9 mouse cellular contexts compared by ENCODE assay signal in genomic region chr7:16841078-16841477, GRCm38 (mm10). TPM values are rescaled to one million over a fixed set of nuclear protein-coding genes. Genes with fewer than 3 reads are reported as not detected.
DNase-seq lines count a peak whose midpoint lies in the region; ATAC-seq and TF ChIP-seq lines count a peak whose summit lies in the region.
"Had no signal": no experiment of that assay in that cellular context is flagged by ENCODE, and none has a peak within 500 bp of the region (broad histone marks: within the 10 kb centered on the region; RNA-seq: fewer than 3 reads in every experiment).

No protein-coding gene starts in this region.

- no peaks in the 10 kb centered on the region for H3K27me3 ChIP-seq in heart, embryonic 15.5 days
- no peaks in the 10 kb centered on the region for H3K27me3 ChIP-seq in lung, postnatal 0 days (replicated peaks; ENCODE audit: insufficient read depth, low read length)
- H3K27me3 ChIP-seq in intestine, embryonic 16.5 days (replicated peaks; ENCODE audit: control insufficient read depth, insufficient read depth, low read length), result no peaks in the 10 kb centered on the region
- no peaks in the 10 kb centered on the region for H3K27me3 ChIP-seq in stomach, embryonic 16.5 days (ENCODE audit: control insufficient read depth, insufficient read depth, low read length)
- H3K27me3 ChIP-seq: Patski had no signal

- no peak overlapping the region for H3K4me3 ChIP-seq in heart, embryonic 15.5 days
- H3K4me3 ChIP-seq in lung, postnatal 0 days (ENCODE audit: low read depth, low read length), result no peak overlapping the region
- no peak overlapping the region for H3K4me3 ChIP-seq in lung, adult 2 months (replicated peaks; ENCODE audit: extremely low read depth, low read depth, low read length)
- H3K4me3 ChIP-seq in intestine, embryonic 16.5 days (ENCODE audit: low read length), result no peak overlapping the region
- no peak overlapping the region for H3K4me3 ChIP-seq in stomach, embryonic 16.5 days (replicated peaks; ENCODE audit: low read length)

- TF ChIP-seq POLR2A in lung, adult 2 months (IDR thresholded peaks at IDR 0.05; ENCODE audit: borderline replicate concordance, extremely low read depth, low read depth, low read length), result no peak

- no peak overlapping the region for H3K4me2 ChIP-seq in heart, embryonic 15.5 days
- H3K4me2 ChIP-seq in lung, postnatal 0 days (replicated peaks; ENCODE audit: low read depth, low read length), result no peak overlapping the region
- no peak overlapping the region for H3K4me2 ChIP-seq in intestine, embryonic 16.5 days (ENCODE audit: low read depth, low read length)
- H3K4me2 ChIP-seq in stomach, embryonic 16.5 days (ENCODE audit: low read depth, low read length), result no peak overlapping the region

- no peak overlapping the region for H3K9ac ChIP-seq in heart, embryonic 15.5 days
- no peak overlapping the region for H3K9ac ChIP-seq in lung, postnatal 0 days (replicated peaks; ENCODE audit: low read depth)
- H3K9ac ChIP-seq in intestine, embryonic 16.5 days (ENCODE audit: low read depth, low read length), result no peak overlapping the region
- no peak overlapping the region for H3K9ac ChIP-seq in stomach, embryonic 16.5 days (ENCODE audit: low read length)

- 61% methylated on average over 4 of the region's 4 CpGs for WGBS in heart, embryonic 15.5 days
- 65% methylated on average over 4 of the region's 4 CpGs for WGBS in lung, postnatal 0 days
- 51% methylated on average over 4 of the region's 4 CpGs for WGBS in lung, adult 2 months
- 80% methylated on average over 4 of the region's 4 CpGs for WGBS in intestine, embryonic 16.5 days
- WGBS in stomach, embryonic 16.5 days, result 68% methylated on average over 4 of the region's 4 CpGs

- intact Hi-C loops in heart, postnatal 36 days (cut with DNase I), result loop anchor here (10.0 kb wide), 1 partner anchor 886 kb away; no protein-coding TSS in a partner anchor

- H3K9me3 ChIP-seq in heart, embryonic 15.5 days (replicated peaks), result no peaks in the 10 kb centered on the region
- no peaks in the 10 kb centered on the region for H3K9me3 ChIP-seq in lung, postnatal 0 days (ENCODE audit: low read length)
- no peaks in the 10 kb centered on the region for H3K9me3 ChIP-seq in intestine, embryonic 16.5 days (ENCODE audit: control insufficient read depth, low read length)
- no peaks in the 10 kb centered on the region for H3K9me3 ChIP-seq in stomach, embryonic 16.5 days (replicated peaks; ENCODE audit: control insufficient read depth, low read length)

- ATAC-seq in heart, embryonic 15.5 days (replicated peaks; ENCODE audit: insufficient number of reproducible peaks, insufficient read depth, low FRiP score, low read depth), result no peak
- no peak for ATAC-seq in lung, postnatal 0 days
- ATAC-seq in intestine, embryonic 16.5 days, result no peak
- ATAC-seq in stomach, embryonic 16.5 days (ENCODE audit: insufficient read depth, low FRiP score), result no peak
- ATAC-seq: Patski had no signal

- peak overlapping the region; percentile 88 for H3K27ac ChIP-seq in heart, embryonic 15.5 days
- peak overlapping the region; percentile 94 for H3K27ac ChIP-seq in lung, postnatal 0 days (ENCODE audit: low read length)
- peak overlapping the region; percentile 83 for H3K27ac ChIP-seq in intestine, embryonic 16.5 days (ENCODE audit: low read length)
- peak overlapping the region; percentile 88; the same call in 1 of the 2 replicates for H3K27ac ChIP-seq in stomach, embryonic 16.5 days (ENCODE audit: low read length)

- H3K36me3 ChIP-seq in heart, embryonic 15.5 days, result peaks cover 46% of the 10 kb centered on the region
- peaks cover 22% of the 10 kb centered on the region; the same call in 1 of the 2 replicates for H3K36me3 ChIP-seq in lung, postnatal 0 days (ENCODE audit: insufficient read depth, low read length)
- no peaks in the 10 kb centered on the region; the same call in none of the 2 replicates for H3K36me3 ChIP-seq in intestine, embryonic 16.5 days (ENCODE audit: control insufficient read depth, insufficient read depth, low read length)
- peaks cover 22% of the 10 kb centered on the region for H3K36me3 ChIP-seq in stomach, embryonic 16.5 days (ENCODE audit: control insufficient read depth, insufficient read depth, low read length)

- no peak for DNase-seq in heart, postnatal 36 days
- DNase-seq in lung, postnatal 0 days (ENCODE audit: low spot score), result no peak
- no peak for DNase-seq in lung, adult 2 months
- DNase-seq in layer of hippocampus, adult 18-20 months (ENCODE audit: low spot score in 2 of 2), result no peak
- no peak for DNase-seq in kidney, adult 18-20 months

- no peak for TF ChIP-seq EP300 in lung, postnatal 0 days (IDR thresholded peaks at IDR 0.05)

- TF ChIP-seq CTCF in lung, postnatal 0 days (IDR thresholded peaks at IDR 0.05), result no peak
- no peak for TF ChIP-seq CTCF in lung, adult 2 months (IDR thresholded peaks at IDR 0.05; ENCODE audit: insufficient read depth, low read length)

- H3K4me1 ChIP-seq in heart, embryonic 15.5 days (replicated peaks), result peaks cover 34% of the 10 kb centered on the region
- peaks cover 17% of the 10 kb centered on the region; the same call in 1 of the 2 replicates for H3K4me1 ChIP-seq in lung, postnatal 0 days (ENCODE audit: insufficient read depth, low read depth, low read length)
- H3K4me1 ChIP-seq in lung, adult 2 months (ENCODE audit: control insufficient read depth, insufficient read depth, low read length), result peaks cover 10% of the 10 kb centered on the region
- H3K4me1 ChIP-seq in intestine, embryonic 16.5 days (ENCODE audit: control insufficient read depth, insufficient read depth, low read length), result peaks cover 21% of the 10 kb centered on the region
- peaks cover 30% of the 10 kb centered on the region for H3K4me1 ChIP-seq in stomach, embryonic 16.5 days (ENCODE audit: control insufficient read depth, insufficient read depth, low read length)

RNA-seq across cellular contexts. Expression of gene Prkd2, which starts 1.6 kb away (rescaled TPM):
- polyA plus RNA-seq in heart, embryonic 15.5 days (2015; fragmentation: Nextera tagmentation; extraction: Ambion mirVana), result 9.9 and 13.3 TPM in 2 replicates
- total RNA-seq in heart, postnatal 36 days (2021), result 10 to 100 TPM; 17.8 to 19.3 TPM
- 26.1 and 29.0 TPM in 2 replicates for polyA plus RNA-seq in lung, postnatal 0 days (2015; fragmentation: Nextera tagmentation; extraction: Ambion mirVana)
- 97.2 and 121 TPM in 2 replicates for polyA plus RNA-seq in lung, adult 2 months (2012; rRNA removed)
- polyA plus RNA-seq in intestine, embryonic 16.5 days (2015; fragmentation: Nextera tagmentation; extraction: Ambion mirVana), result 10.3 and 11.5 TPM in 2 replicates
- 11.1 and 11.8 TPM in 2 replicates for polyA plus RNA-seq in stomach, embryonic 16.5 days (2015; fragmentation: Nextera tagmentation; extraction: Ambion mirVana)
- total RNA-seq in layer of hippocampus, adult 18-20 months (2021), result 1 to 10 TPM; 4.7 to 6.1 TPM

RNA-seq across cellular contexts. Expression of gene Fkrp, which starts 24.5 kb away (rescaled TPM):
- 30.8 and 32.7 TPM in 2 replicates for polyA plus RNA-seq in heart, embryonic 15.5 days (2015; fragmentation: Nextera tagmentation; extraction: Ambion mirVana)
- 10 to 100 TPM; 47.2 to 49.1 TPM for total RNA-seq in heart, postnatal 36 days (2021)
- 22.3 and 23.5 TPM in 2 replicates for polyA plus RNA-seq in lung, postnatal 0 days (2015; fragmentation: Nextera tagmentation; extraction: Ambion mirVana)
- polyA plus RNA-seq in lung, adult 2 months (2012; rRNA removed), result 41.7 and 42.0 TPM in 2 replicates
- polyA plus RNA-seq in intestine, embryonic 16.5 days (2015; fragmentation: Nextera tagmentation; extraction: Ambion mirVana), result 20.3 and 22.3 TPM in 2 replicates
- 18.1 and 21.4 TPM in 2 replicates for polyA plus RNA-seq in stomach, embryonic 16.5 days (2015; fragmentation: Nextera tagmentation; extraction: Ambion mirVana)
- total RNA-seq in layer of hippocampus, adult 18-20 months (2021), result 10 to 100 TPM; 46.7 to 46.9 TPM

RNA-seq across cellular contexts. Expression of gene Strn4, which starts 25.4 kb away (rescaled TPM):
- polyA plus RNA-seq in heart, embryonic 15.5 days (2015; fragmentation: Nextera tagmentation; extraction: Ambion mirVana), result 73.9 and 90.0 TPM in 2 replicates
- total RNA-seq in heart, postnatal 36 days (2021), result 10 to 100 TPM; 54.1 to 61.3 TPM
- 57.7 and 60.7 TPM in 2 replicates for polyA plus RNA-seq in lung, postnatal 0 days (2015; fragmentation: Nextera tagmentation; extraction: Ambion mirVana)
- polyA plus RNA-seq in lung, adult 2 months (2012; rRNA removed), result 164 and 180 TPM in 2 replicates
- polyA plus RNA-seq in intestine, embryonic 16.5 days (2015; fragmentation: Nextera tagmentation; extraction: Ambion mirVana), result 68.9 and 72.3 TPM in 2 replicates
- polyA plus RNA-seq in stomach, embryonic 16.5 days (2015; fragmentation: Nextera tagmentation; extraction: Ambion mirVana), result 68.5 and 80.0 TPM in 2 replicates
- total RNA-seq in layer of hippocampus, adult 18-20 months (2021), result 100 to 1,000 TPM; 260 to 290 TPM

RNA-seq across cellular contexts. Expression of gene Dact3, which starts 34.0 kb away (rescaled TPM):
- polyA plus RNA-seq in heart, embryonic 15.5 days (2015; fragmentation: Nextera tagmentation; extraction: Ambion mirVana), result 5.8 and 7.0 TPM in 2 replicates
- total RNA-seq in heart, postnatal 36 days (2021), result 10 to 100 TPM; 11.2 to 11.7 TPM
- polyA plus RNA-seq in lung, postnatal 0 days (2015; fragmentation: Nextera tagmentation; extraction: Ambion mirVana), result 4.2 and 4.3 TPM in 2 replicates
- polyA plus RNA-seq in lung, adult 2 months (2012; rRNA removed), result 31.7 and 41.1 TPM in 2 replicates
- 1.6 and 1.7 TPM in 2 replicates for polyA plus RNA-seq in intestine, embryonic 16.5 days (2015; fragmentation: Nextera tagmentation; extraction: Ambion mirVana)
- 2.3 TPM in 2 replicates for polyA plus RNA-seq in stomach, embryonic 16.5 days (2015; fragmentation: Nextera tagmentation; extraction: Ambion mirVana)
- total RNA-seq in layer of hippocampus, adult 18-20 months (2021), result 100 to 1,000 TPM; 173 to 175 TPM

RNA-seq across cellular contexts. Expression of gene Gng8, which starts 50.5 kb away (rescaled TPM):
- 4.2 and 5.2 TPM in 2 replicates for polyA plus RNA-seq in heart, embryonic 15.5 days (2015; fragmentation: Nextera tagmentation; extraction: Ambion mirVana)
- total RNA-seq in heart, postnatal 36 days (2021), result 1 to 10 TPM in 1 of 2 experiments, under 1 TPM in 1; 0.54 to 1.3 TPM
- 5.2 and 6.6 TPM in 2 replicates for polyA plus RNA-seq in lung, postnatal 0 days (2015; fragmentation: Nextera tagmentation; extraction: Ambion mirVana)
- 12.5 and 27.7 TPM in 2 replicates for polyA plus RNA-seq in lung, adult 2 months (2012; rRNA removed)
- polyA plus RNA-seq in intestine, embryonic 16.5 days (2015; fragmentation: Nextera tagmentation; extraction: Ambion mirVana), result 7.8 and 9.2 TPM in 2 replicates
- polyA plus RNA-seq in stomach, embryonic 16.5 days (2015; fragmentation: Nextera tagmentation; extraction: Ambion mirVana), result 9.7 and 12.0 TPM in 2 replicates
- 1 to 10 TPM; 2.6 to 2.8 TPM for total RNA-seq in layer of hippocampus, adult 18-20 months (2021)
